Mouse (Mus musculus) Patski (cell line): ENCODE data around the gene Gm20388. TPM values are rescaled to one million over a fixed set of nuclear protein-coding genes. Genes with fewer than 3 reads are reported as not detected.

Experiments
- ATAC-seq: fragments of 100-300 bp; one replicate; pipeline ENCODE4 v1.8.0; 2021
- CTCF ChIA-PET: fragments of 350-600 bp; sonication (Branson Sonifier 250); formaldehyde crosslinking; loops from one replicate; lab custom pipeline; 2022; ENCODE audit warnings: inconsistent platforms; lab: Charles Lee
- POLR2A ChIA-PET: fragments of 350-600 bp; sonication (Branson Sonifier 250); formaldehyde crosslinking; loops from one replicate; lab custom pipeline; 2022; ENCODE audit warnings: antibody characterized with exemption, inconsistent platforms; lab: Charles Lee
- DNase-seq: peaks from one replicate; pipeline ENCODE4 v3.0.0-alpha.2; 2011; ENCODE audit warnings: low read depth, low spot score
- H3K27me3 ChIP-seq: fragments of 371-371 bp; one replicate; pipeline ENCODE4 v1.5.1; 2021
- CTCF ChIP-seq: fragments of 100-300 bp; IDR thresholded peaks from one replicate; pipeline ENCODE4 v1.5.1; 2021
- in situ Hi-C: fragments of 300-500 bp; cut with MboI; formaldehyde crosslinking; loops from 3 replicates; pipeline ENCODE4 v1.11.1; 2018; ENCODE audit warnings: low pct_unique_long_range_greater_than_20kb, mixed read lengths
- polyA plus RNA-seq: library from polyadenylated mRNA; unstranded; gene quantifications from one replicate; pipeline ENCODE4 v1.2.3, GENCODE M21; 2021

The Gm20388 gene
- polyA plus RNA-seq, 1 experiment from 2014 or later: 86.7 TPM

DNA sequence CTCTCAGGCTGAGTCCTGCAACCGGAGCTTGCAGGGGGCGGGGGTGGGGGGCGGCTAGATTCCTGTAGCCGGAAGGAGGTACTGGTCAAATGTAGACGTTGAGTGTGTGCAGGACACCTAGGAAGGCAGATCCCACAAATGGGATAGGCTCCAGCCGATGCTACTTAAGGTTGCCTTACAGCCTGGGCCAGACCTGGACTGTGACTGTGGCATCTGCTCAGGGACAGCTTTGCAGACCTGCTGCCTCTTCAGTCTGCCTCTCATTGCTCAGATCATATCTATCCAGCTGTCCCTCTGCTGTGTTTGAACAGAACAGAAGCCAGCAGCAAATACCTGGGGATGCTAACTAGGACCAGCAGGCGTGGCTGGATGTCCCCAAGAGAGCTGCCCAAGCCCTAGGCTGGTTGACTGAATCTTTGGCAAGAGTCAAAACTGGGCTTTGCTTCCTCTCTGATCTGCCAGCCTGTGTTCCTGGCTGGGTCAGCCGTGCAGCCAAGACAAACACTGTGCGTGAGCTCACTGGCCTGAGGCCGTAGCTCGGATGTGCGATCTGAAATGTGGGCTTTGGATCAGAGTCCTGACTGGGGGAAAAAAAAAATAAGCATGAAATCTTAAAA, 3850.7 kb downstream of the Gm20388 start:
- TF ChIP-seq CTCF: no peak
- in situ Hi-C loops: no loop called here
- no peak for ATAC-seq
- CTCF ChIA-PET: interaction anchor here (1.1 to 3.4 kb wide), 7 partner anchors 22 to 117 kb away, joined by 3 to 15 read pairs (median 4); partner anchors contain the start of gene Rhou
- POLR2A ChIA-PET: interaction anchor here (0.6 to 2.5 kb wide), 3 partner anchors 24 to 107 kb away, joined by 3 to 10 read pairs (median 3); partner anchors contain the start of gene Rhou
- H3K27me3 ChIP-seq: no peaks in the 10 kb centered on the region
- no peak for DNase-seq

DNA sequence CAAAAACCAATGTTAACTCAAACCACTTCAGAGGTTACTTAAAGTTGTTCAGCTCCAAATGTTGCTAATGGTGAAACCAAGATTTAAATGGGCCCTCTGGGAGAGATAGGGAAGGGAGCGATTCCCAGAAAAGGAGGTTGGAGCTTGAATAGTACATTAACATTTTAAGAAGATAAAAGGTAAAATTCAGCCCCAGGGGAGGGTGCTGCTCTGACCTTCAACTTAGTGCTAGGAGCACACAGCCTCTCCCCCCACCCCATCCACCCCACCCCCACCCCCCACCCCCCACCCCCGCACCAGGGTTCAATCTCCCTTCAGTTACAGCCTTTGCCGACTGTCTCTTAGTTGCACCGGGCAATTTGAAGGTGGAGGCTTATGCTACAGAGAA, 3851.2 kb downstream of the Gm20388 start:
- CTCF ChIA-PET: interaction anchor here (1.1 to 3.4 kb wide), 7 partner anchors 22 to 118 kb away, joined by 3 to 15 read pairs (median 4); partner anchors contain the start of gene Rhou

DNA sequence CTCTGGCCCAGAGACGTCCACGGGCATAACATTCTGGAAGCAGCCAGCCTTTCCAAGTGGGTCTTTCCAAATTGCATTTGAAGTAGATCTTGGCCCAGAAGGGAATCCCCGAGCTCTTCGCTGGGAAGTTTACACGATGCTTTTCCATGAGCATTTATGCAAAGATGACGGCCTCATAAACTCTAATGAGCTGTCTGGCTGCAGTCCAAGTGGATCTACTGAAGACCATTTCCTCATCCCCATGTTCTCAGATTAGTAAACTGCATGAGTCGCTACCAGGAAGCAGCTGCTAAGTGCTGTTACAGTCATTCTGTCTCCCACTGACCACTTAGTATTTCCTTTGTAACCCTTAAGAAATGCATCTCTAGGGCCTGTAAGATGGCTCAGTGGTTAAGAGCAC, 3852.7 kb downstream of the Gm20388 start:
- in situ Hi-C loops: no loop called here
- ATAC-seq: no peak
- CTCF ChIA-PET: interaction anchor here (2.5 to 3.4 kb wide), 3 partner anchors 34 to 119 kb away, joined by 8 to 15 read pairs (median 14); partner anchors contain the start of gene Rhou
- peak; percentile 98 for DNase-seq
- no peaks in the 10 kb centered on the region for H3K27me3 ChIP-seq
- no peak for TF ChIP-seq CTCF
- POLR2A ChIA-PET: interaction anchor here (1.3 to 2.5 kb wide), 2 partner anchors 9 to 109 kb away, joined by 4 to 10 read pairs; partner anchors contain the start of gene Rhou

More for the DNA sequence above, 3851.2 kb downstream of the Gm20388 start:
- POLR2A ChIA-PET: interaction anchor here (0.6 to 2.5 kb wide), 2 partner anchors 24 to 107 kb away, joined by 3 to 10 read pairs; partner anchors contain the start of gene Rhou
- TF ChIP-seq CTCF: no peak
- no peaks in the 10 kb centered on the region for H3K27me3 ChIP-seq
- DNase-seq: no peak
- ATAC-seq: no peak
- in situ Hi-C loops: no loop called here

DNA sequence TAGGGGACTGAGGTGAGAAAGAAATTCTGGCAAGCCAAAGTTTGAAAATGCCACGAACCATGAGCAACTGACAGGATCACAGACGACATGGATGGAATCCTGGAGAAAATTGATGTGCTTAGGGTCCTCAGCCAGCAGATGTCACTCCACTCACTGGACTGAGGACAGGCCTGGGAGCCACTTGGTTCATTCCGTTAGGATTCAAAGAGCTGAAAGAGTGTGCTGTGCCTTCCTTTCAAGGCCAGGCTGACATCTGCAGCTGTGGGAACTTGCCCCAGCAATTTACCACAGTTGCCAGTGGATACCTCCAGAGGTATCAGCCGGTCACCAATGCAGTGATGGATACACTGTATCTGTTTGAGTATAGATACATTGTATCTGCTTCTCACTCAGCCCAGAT, 3854.0 kb downstream of the Gm20388 start:
- POLR2A ChIA-PET: interaction anchor here (0.6 kb wide), 1 partner anchor 16 kb away, joined by 3 read pairs; no protein-coding TSS in a partner anchor
- TF ChIP-seq CTCF: no peak
- no peaks in the 10 kb centered on the region for H3K27me3 ChIP-seq
- CTCF ChIA-PET: interaction anchor here (0.5 to 1.7 kb wide), 3 partner anchors 17 to 112 kb away, joined by 3 to 8 read pairs (median 4); partner anchors contain the start of gene Rhou
- DNase-seq: no peak
- ATAC-seq: no peak
- in situ Hi-C loops: loop anchor here (5.0 kb wide), 1 partner anchor 112 kb away; the partner anchor contains the start of gene Rhou

DNA sequence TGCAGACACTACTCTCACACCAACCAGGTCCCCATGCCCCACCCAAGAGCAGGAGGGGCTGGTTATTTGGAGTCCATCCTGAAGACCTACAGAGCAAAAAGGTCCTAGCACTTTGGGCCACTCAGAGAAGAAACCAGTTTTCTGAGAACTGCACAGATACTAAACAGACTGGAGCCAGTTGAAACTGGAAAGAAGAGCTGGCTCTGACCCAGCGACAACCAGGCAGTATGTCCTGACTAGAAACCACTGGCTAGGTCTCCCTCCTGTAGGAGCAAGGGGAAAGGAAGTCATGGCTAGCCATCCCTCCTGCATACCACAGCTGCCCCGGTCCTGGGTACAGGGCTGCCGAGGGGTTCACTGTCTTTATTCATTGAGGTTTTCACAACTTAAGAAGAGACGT, 3855.9 kb downstream of the Gm20388 start:
- ATAC-seq: no peak
- ChIA-PET POLR2A (interaction anchor here (0.6 to 0.7 kb wide), 2 partner anchors 38 to 72 kb away, joined by 3 read pairs; no protein-coding TSS in a partner anchor), CTCF (interaction anchor here (1.0 to 3.6 kb wide), 8 partner anchors 11 to 114 kb away, joined by 3 to 37 read pairs (median 6); partner anchors contain the start of gene Rhou)
- no peak for DNase-seq
- TF ChIP-seq CTCF: no peak
- H3K27me3 ChIP-seq: no peaks in the 10 kb centered on the region
- in situ Hi-C loops: loop anchor here (5.0 kb wide), 1 partner anchor 114 kb away; the partner anchor contains the start of gene Rhou

DNA sequence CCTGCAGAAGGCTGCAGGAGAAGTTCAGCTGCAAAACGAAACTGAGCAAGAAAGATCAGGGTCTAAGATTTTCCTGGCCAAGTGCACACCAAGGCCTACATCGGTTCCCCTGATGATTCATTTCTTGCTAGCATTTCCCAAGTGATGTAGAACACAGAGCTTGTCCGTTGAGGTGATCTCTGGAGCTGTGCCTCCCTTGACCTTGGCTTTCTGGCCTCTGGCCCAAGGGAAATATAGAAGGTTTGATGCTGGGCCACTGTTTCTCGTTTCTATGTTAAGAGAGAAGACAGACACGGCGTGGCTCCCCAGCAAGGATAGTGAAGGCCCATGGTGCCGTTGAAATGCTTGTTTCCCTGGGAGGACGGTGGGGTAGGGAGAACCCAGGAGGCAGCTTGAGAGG, 3857.2 kb downstream of the Gm20388 start:
- in situ Hi-C loops: loop anchor here (5.0 kb wide), 1 partner anchor 116 kb away; the partner anchor contains the start of gene Rhou
- DNase-seq (no peak), ATAC-seq (no peak)
- no peak for TF ChIP-seq CTCF
- ChIA-PET CTCF (interaction anchor here (0.8 to 3.7 kb wide), 12 partner anchors 12 to 139 kb away, joined by 3 to 39 read pairs (median 10); partner anchors contain the start of gene Rhou), POLR2A (interaction anchor here (0.8 to 2.0 kb wide), 4 partner anchors 38 to 115 kb away, joined by 3 to 6 read pairs (median 4); no protein-coding TSS in a partner anchor)
- H3K27me3 ChIP-seq: no peaks in the 10 kb centered on the region

DNA sequence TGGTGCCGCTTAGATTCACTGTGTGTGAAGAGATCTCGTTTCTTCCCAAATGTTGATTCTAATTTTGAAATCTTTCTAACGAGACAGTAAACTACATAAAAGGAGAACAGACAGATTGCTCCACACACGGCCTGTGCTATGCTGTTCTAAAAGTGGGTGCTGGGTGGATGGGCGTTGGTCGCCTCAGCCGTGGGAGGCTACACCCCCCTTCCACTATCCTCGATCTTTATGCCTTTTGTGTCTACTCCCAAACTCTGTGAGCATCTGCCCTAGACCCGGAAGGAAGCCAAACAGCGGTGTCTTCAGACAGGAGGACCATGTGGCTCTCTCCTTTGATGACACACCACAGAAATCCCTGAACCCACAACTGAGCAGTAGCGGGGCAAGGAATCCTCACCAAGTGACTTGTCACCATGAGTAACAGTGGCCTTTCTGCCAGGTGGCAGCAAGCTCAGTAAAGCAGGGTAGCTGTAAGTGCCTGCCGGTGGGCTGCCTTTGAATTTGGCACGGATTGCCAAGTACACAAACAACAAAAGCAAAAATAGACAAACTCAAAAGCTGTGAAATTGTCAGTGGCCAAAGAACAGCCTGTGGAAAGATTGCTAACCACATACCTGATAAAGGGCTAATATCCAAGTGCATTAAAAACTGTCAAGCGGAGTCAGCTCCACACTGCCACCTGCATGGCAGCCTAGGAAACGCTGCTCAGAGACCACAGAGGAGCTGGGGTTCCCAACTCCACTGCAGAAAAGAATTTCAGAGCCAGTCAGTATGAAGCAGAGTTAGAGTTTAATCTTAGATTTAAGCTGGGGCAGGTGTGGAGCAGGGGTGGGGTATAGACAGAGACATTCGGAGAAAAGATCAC, 3858.1 kb downstream of the Gm20388 start:
- peak; percentile 96 for TF ChIP-seq CTCF
- no peaks in the 10 kb centered on the region for H3K27me3 ChIP-seq
- ATAC-seq (no peak), DNase-seq (no peak)
- ChIA-PET POLR2A (interaction anchor here (0.8 to 2.0 kb wide), 4 partner anchors 39 to 116 kb away, joined by 3 to 7 read pairs (median 4); partner anchors contain the start of gene Rhou), CTCF (interaction anchor here (0.7 to 3.7 kb wide), 26 partner anchors 9 to 140 kb away, joined by 3 to 39 read pairs (median 4); partner anchors contain the start of gene Rhou)
- in situ Hi-C loops: loop anchor here (5.0 kb wide), 1 partner anchor 116 kb away; the partner anchor contains the start of gene Rhou

DNA sequence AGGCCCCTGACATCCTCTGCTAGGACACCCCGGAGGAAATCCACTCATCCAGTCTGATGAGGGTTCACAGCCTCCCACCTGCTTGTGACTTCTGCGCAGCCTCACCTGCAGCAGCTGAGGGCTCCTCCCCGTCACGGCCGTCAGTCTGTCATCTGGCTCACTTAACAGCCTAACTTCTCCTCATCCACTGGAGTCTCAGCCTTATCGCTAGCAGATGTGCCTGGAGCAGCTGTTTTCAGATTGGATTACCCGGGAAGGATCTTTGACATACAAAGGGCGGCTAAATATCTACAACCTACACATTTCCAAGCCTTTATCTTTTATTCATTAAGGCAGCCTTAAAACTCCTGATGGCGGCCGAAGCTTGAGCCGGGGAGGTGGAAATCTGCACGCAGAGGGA, 3862.8 kb downstream of the Gm20388 start:
- ChIA-PET POLR2A (interaction anchor here (1.4 kb wide), 1 partner anchor 11 kb away, joined by 4 read pairs; no protein-coding TSS in a partner anchor), CTCF (interaction anchor here (1.1 to 4.0 kb wide), 3 partner anchors 26 to 129 kb away, joined by 3 to 13 read pairs (median 3); partner anchors contain the start of gene Rhou)
- ATAC-seq: no peak
- no peak for DNase-seq
- H3K27me3 ChIP-seq: no peaks in the 10 kb centered on the region
- no peak for TF ChIP-seq CTCF
- in situ Hi-C loops: no loop called here

DNA sequence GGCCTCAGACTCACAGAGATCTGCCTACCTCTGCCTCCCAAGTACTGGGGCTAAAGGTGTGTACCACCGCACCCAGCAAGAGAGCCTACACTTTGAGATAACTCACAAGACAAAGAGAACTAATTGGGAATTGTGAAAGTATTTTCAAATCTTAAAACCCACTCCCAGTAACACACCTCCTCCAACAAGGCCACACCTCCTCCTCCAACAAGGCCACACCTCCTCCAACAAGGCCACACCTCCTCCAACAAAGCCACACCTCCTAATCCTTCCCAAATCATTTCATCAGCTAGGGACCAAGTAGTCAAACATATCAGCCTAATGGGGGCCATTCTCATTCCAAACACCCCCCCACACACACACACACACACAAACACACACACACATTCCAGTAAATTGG, 3863.8 kb downstream of the Gm20388 start:
- TF ChIP-seq CTCF: no peak
- in situ Hi-C loops: no loop called here
- no peak for DNase-seq
- ChIA-PET POLR2A (interaction anchor here (1.0 kb wide), 1 partner anchor 146 kb away, joined by 3 read pairs; no protein-coding TSS in a partner anchor), CTCF (interaction anchor here (1.1 kb wide), 1 partner anchor 9 kb away, joined by 3 read pairs; no protein-coding TSS in a partner anchor)
- no peak for ATAC-seq
- no peaks in the 10 kb centered on the region for H3K27me3 ChIP-seq
